Mouse (Mus musculus) stomach, postnatal 0 days (tissue): ENCODE data around the gene Gnas. TPM values are rescaled to one million over a fixed set of nuclear protein-coding genes. Genes with fewer than 3 reads are reported as not detected.

Source experiments
- ATAC-seq: fragments of 200-750 bp; cut with Nextera tagmentation; 2 replicates; pipeline ENCODE4 v1.8.0; 2017; ENCODE audit not compliant: low FRiP score, low TSS enrichment
- DNase-seq: peaks from one replicate; pipeline ENCODE4 v3.0.0-alpha.2; 2016; ENCODE audit warnings: low spot score
- H3K27ac ChIP-seq: fragments of 300-500 bp; sonication (generic); replicated peaks from 2 replicates; pipeline ENCODE4 v1.5.1; 2014; ENCODE audit warnings: mild to moderate bottlenecking, control low read depth
- H3K27me3 ChIP-seq: fragments of 300-500 bp; sonication (generic); 2 replicates; pipeline ENCODE4 v1.6.1; 2014; ENCODE audit warnings: low read length; ENCODE audit not compliant: control insufficient read depth, insufficient read depth
- H3K36me3 ChIP-seq: fragments of 300-500 bp; sonication (generic); 2 replicates; pipeline ENCODE4 v1.6.1; 2014; ENCODE audit warnings: low read length, mixed read lengths; ENCODE audit not compliant: control insufficient read depth, insufficient read depth
- H3K4me1 ChIP-seq: fragments of 300-500 bp; sonication (generic); replicated peaks from 2 replicates; pipeline ENCODE4 v1.6.1; 2014; ENCODE audit warnings: antibody characterized with exemption; ENCODE audit not compliant: control insufficient read depth, insufficient read depth
- H3K4me2 ChIP-seq: fragments of 300-500 bp; sonication (generic); replicated peaks from 2 replicates; pipeline ENCODE4 v1.6.1; 2014; ENCODE audit warnings: low read depth, mild to moderate bottlenecking, control low read depth, moderate library complexity
- H3K4me3 ChIP-seq: fragments of 300-500 bp; sonication (generic); 2 replicates; pipeline ENCODE4 v1.5.1; 2014; ENCODE audit warnings: low read depth, low read length, control low read depth
- H3K9ac ChIP-seq: fragments of 300-500 bp; sonication (generic); 2 replicates; pipeline ENCODE4 v1.6.1; 2014; ENCODE audit warnings: mild to moderate bottlenecking, low read length, control low read depth, mixed read lengths
- H3K9me3 ChIP-seq: fragments of 300-500 bp; sonication (generic); 2 replicates; pipeline ENCODE4 v1.6.1; 2016; ENCODE audit warnings: low read length; ENCODE audit not compliant: control insufficient read depth
- CTCF ChIP-seq: IDR thresholded peaks from 2 replicates; pipeline ENCODE4 v1.5.1; 2016; ENCODE audit warnings: antibody characterized with exemption, low read depth, mild to moderate bottlenecking, moderate library complexity
- EP300 ChIP-seq: optimal IDR thresholded peaks from 2 replicates; pipeline ENCODE3; 2016; ENCODE audit warnings: antibody characterized with exemption
- WGBS: fragments of 180-500 bp; shearing (Covaris S2); extraction: QIAGEN DNeasy Blood & Tissue Kit; methylation state at CpG from one replicate; pipeline ENCODE4 v1.1.7; 2014; 5-methylcytosine and 5-hydroxymethylcytosine counted together
- polyA plus RNA-seq: library from polyadenylated mRNA; unstranded; fragments of >200 nt; fragmentation: Nextera tagmentation; extraction: Ambion mirVana; gene quantifications from 2 replicates; pipeline ENCODE4 v1.2.1, GENCODE M21; 2015

Gnas gene
- polyA plus RNA-seq, 1 experiment from 2014 or later, result 920 TPM

GRCm38 (mm10) chr2:174288673-174289430, 4.7 kb downstream of the Gnas start:
- DNase-seq, result no peak
- Histone ChIP-seq H3K4me3 (no peak overlapping the region), H3K27me3 (no peaks in the 10 kb centered on the region), H3K36me3 (peaks cover 8% of the 10 kb centered on the region; the same call in 1 of the 2 replicates), H3K9me3 (0 out of 2 replicates have a peak, but pooled peaks cover 7% of the 10 kb centered on the region), H3K9ac (no peak overlapping the region), H3K4me2 (no peak overlapping the region), H3K4me1 (no peaks in the 10 kb centered on the region), H3K27ac (no peak overlapping the region)
- no peak for TF ChIP-seq CTCF
- TF ChIP-seq EP300, result no peak
- 38% methylated on average over 12 of the region's 12 CpGs for WGBS
- no peak for ATAC-seq

GRCm38 (mm10) chr2:174291029-174291661, 7.0 kb downstream of the Gnas start:
- no peak for TF ChIP-seq CTCF
- no peak for TF ChIP-seq EP300
- 0 out of 2 replicates have a peak, but pooled peaks cover under 1% of the 10 kb centered on the region for H3K9me3 ChIP-seq
- no peak overlapping the region for H3K9ac ChIP-seq
- no peak for ATAC-seq
- no peaks in the 10 kb centered on the region for H3K4me1 ChIP-seq
- 66% methylated on average over 8 of the region's 8 CpGs for WGBS
- H3K36me3 ChIP-seq, result no peaks in the 10 kb centered on the region
- no peaks in the 10 kb centered on the region for H3K27me3 ChIP-seq
- no peak overlapping the region for H3K27ac ChIP-seq
- H3K4me3 ChIP-seq, result no peak overlapping the region
- no peak for DNase-seq
- H3K4me2 ChIP-seq, result no peak overlapping the region

- no peak overlapping the region for H3K4me2 ChIP-seq
- no peak for ATAC-seq
- no peak for DNase-seq
- H3K9ac ChIP-seq, result no peak overlapping the region
- H3K4me3 ChIP-seq, result no peak overlapping the region
- no peaks in the 10 kb centered on the region for H3K27me3 ChIP-seq
- H3K27ac ChIP-seq, result no peak overlapping the region
- no peaks in the 10 kb centered on the region for H3K36me3 ChIP-seq
- 45% methylated on average over 2 of the region's 2 CpGs for WGBS
- TF ChIP-seq EP300 (no peak), CTCF (no peak)
- H3K4me1 ChIP-seq, result no peaks in the 10 kb centered on the region
- H3K9me3 ChIP-seq, result no peaks in the 10 kb centered on the region
Measured at GRCm38 (mm10) chr2:174291662-174292030, 7.5 kb downstream of the Gnas start.

GRCm38 (mm10) chr2:174294457-174294856, 10.3 kb downstream of the Gnas start:
- 46% methylated on average over 8 of the region's 8 CpGs for whole genome bisulfite sequencing
- ATAC-seq, result no peak

GRCm38 (mm10) chr2:174295175-174295899, 11.2 kb downstream of the Gnas start:
- H3K36me3 ChIP-seq, result no peaks in the 10 kb centered on the region
- H3K4me2 ChIP-seq, result peak overlapping the region; percentile 60
- peaks cover 14% of the 10 kb centered on the region; the same call in 1 of the 2 replicates for H3K9me3 ChIP-seq
- H3K9ac ChIP-seq, result peak overlapping the region; percentile 71
- H3K27ac ChIP-seq, result peak overlapping the region; percentile 81
- H3K27me3 ChIP-seq, result peaks cover 3% of the 10 kb centered on the region
- H3K4me1 ChIP-seq, result no peaks in the 10 kb centered on the region
- peak overlapping the region; percentile 51 for H3K4me3 ChIP-seq
- 49% methylated on average over 36 of the region's 36 CpGs for WGBS
- peak; percentile 83 for ATAC-seq
- TF ChIP-seq EP300, result no peak
- TF ChIP-seq CTCF, result peak; percentile 49
- peak; percentile 87 for DNase-seq

More at GRCm38 (mm10) chr2:174294457-174294856, 10.3 kb downstream of the Gnas start:
- peak; percentile 45 for DNase-seq
- no peak for TF ChIP-seq EP300
- Histone ChIP-seq H3K27me3 (peaks cover 3% of the 10 kb centered on the region), H3K9ac (peak overlapping the region; percentile 71; the same call in 1 of the 2 replicates), H3K4me3 (peak overlapping the region; percentile 51), H3K4me2 (peak overlapping the region; percentile 60), H3K27ac (peak overlapping the region; percentile 81), H3K4me1 (no peaks in the 10 kb centered on the region), H3K36me3 (no peaks in the 10 kb centered on the region), H3K9me3 (peaks cover 14% of the 10 kb centered on the region; the same call in 1 of the 2 replicates)
